Mouse (Mus musculus) hindbrain, embryonic 16.5 days (tissue): ENCODE data around the gene Tppp2. TPM values are rescaled to one million over a fixed set of nuclear protein-coding genes. Genes with fewer than 3 reads are reported as not detected.

Experiments used
- ATAC-seq: fragments of 200-750 bp; cut with Nextera tagmentation; 2 replicates; pipeline ENCODE4 v1.8.0; 2017; ENCODE audit warnings: moderate TSS enrichment, moderate library complexity
- H3K27ac ChIP-seq: fragments of 300-500 bp; sonication (generic); 2 replicates; pipeline ENCODE4 v1.5.1; 2014; ENCODE audit warnings: low read depth, mild to moderate bottlenecking, control low read depth, low read length, moderate library complexity
- H3K27me3 ChIP-seq: fragments of 300-500 bp; sonication (generic); replicated peaks from 2 replicates; pipeline ENCODE4 v1.6.1; 2014; ENCODE audit warnings: low read length; ENCODE audit not compliant: control insufficient read depth, insufficient read depth
- H3K36me3 ChIP-seq: fragments of 300-500 bp; sonication (generic); 2 replicates; pipeline ENCODE4 v1.6.1; 2014; ENCODE audit warnings: mild to moderate bottlenecking, low read length, moderate library complexity, mixed read lengths; ENCODE audit not compliant: control insufficient read depth, insufficient read depth
- H3K4me1 ChIP-seq: fragments of 300-500 bp; sonication (generic); 2 replicates; pipeline ENCODE4 v1.6.1; 2014; ENCODE audit warnings: low read depth, low read length; ENCODE audit not compliant: control insufficient read depth, insufficient read depth
- H3K4me2 ChIP-seq: fragments of 300-500 bp; sonication (generic); 2 replicates; pipeline ENCODE4 v1.6.1; 2014; ENCODE audit warnings: mild to moderate bottlenecking, low read length, control low read depth, moderate library complexity
- H3K4me3 ChIP-seq: fragments of 300-500 bp; sonication (generic); 2 replicates; pipeline ENCODE4 v1.5.1; 2014; ENCODE audit warnings: mild to moderate bottlenecking, low read length, control low read depth, moderate library complexity
- H3K9ac ChIP-seq: fragments of 300-500 bp; sonication (generic); 2 replicates; pipeline ENCODE4 v1.6.1; 2014; ENCODE audit warnings: low read depth, mild to moderate bottlenecking, control low read depth, low read length, moderate library complexity
- H3K9me3 ChIP-seq: fragments of 300-500 bp; sonication (generic); 2 replicates; pipeline ENCODE4 v1.6.1; 2014; ENCODE audit warnings: mild to moderate bottlenecking, low read length, moderate library complexity; ENCODE audit not compliant: control insufficient read depth
- WGBS: fragments of 180-500 bp; shearing (Covaris S2); extraction: QIAGEN DNeasy Blood & Tissue Kit; methylation state at CpG from one replicate; pipeline ENCODE4 v1.1.7; 2014; 5-methylcytosine and 5-hydroxymethylcytosine counted together
- polyA plus RNA-seq: library from polyadenylated mRNA; unstranded; fragments of >200 nt; fragmentation: Nextera tagmentation; extraction: Ambion mirVana; gene quantifications from 2 replicates; pipeline ENCODE4 v1.2.1, GENCODE M21; 2015

Tppp2 gene
- not detected in 2 replicates for polyA plus RNA-seq

DNA sequence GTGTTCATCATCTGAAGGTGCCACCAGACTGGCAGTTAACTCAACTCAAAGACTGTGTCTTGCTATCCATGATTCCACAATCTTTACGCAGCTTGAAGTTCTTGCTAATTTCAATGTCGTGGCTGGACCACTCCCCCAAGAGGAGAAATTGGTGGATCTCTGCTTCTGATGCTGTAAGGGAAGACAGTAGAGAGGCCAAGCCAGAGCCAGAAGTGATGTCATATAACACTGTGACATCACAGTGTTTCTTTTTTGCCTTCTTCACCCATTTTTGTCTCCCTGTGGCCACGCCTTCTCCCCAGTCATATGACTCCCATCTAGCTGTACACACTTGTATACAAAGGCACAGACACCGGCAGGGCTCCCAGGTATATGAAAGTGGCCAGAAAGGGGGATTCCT is at the start of gene Tppp2:
Tppp2 (plus strand) TSS at position 301 of the 400 bp plus-strand sequence.
- H3K27me3 ChIP-seq = no peaks in the 10 kb centered on the region
- no peak within 1 kb of the TSS for H3K4me2 ChIP-seq
- WGBS = 89% methylated on average over 4 of the region's 4 CpGs
- H3K9me3 ChIP-seq = no peaks in the 10 kb centered on the region
- ATAC-seq = no peak
- no peak within 1 kb of the TSS for H3K4me3 ChIP-seq
- H3K36me3 ChIP-seq = no peaks in the 10 kb centered on the region
- H3K27ac ChIP-seq = no peak within 1 kb of the TSS
- H3K4me1 ChIP-seq = peaks cover 6% of the 10 kb centered on the region
- H3K9ac ChIP-seq = no peak within 1 kb of the TSS

DNA sequence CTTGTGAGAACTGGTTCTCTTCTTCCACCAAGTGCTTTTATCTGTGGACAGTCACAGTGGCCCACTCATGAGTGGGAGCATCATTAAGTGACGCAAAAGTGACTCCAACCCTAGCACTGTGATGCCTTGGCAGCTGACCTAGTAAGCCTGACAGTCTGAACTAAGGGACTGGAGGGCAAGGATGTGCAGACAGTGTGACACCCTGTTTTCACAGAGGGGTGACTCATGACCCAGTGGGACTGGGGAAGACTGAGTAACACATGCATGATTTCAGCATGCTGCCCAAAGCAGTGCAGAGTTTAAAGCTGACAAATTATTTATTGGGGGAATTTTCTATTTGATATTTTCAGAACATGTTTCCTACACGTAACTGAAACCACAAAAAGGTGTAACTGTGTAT is 47.5 kb upstream of the Tppp2 start:
- Histone ChIP-seq H3K27me3 (no peaks in the 10 kb centered on the region), H3K9ac (no peak overlapping the region), H3K4me3 (no peak overlapping the region), H3K9me3 (no peaks in the 10 kb centered on the region), H3K27ac (no peak overlapping the region), H3K4me1 (no peaks in the 10 kb centered on the region), H3K4me2 (no peak overlapping the region), H3K36me3 (no peaks in the 10 kb centered on the region)
- WGBS = 89% methylated on average over 2 of the region's 2 CpGs
- ATAC-seq = no peak

GRCm38 (mm10) chr14:51871741-51872140 is 46.5 kb upstream of the Tppp2 start:
- H3K4me1 ChIP-seq = no peaks in the 10 kb centered on the region
- H3K4me3 ChIP-seq = no peak overlapping the region
- no peak overlapping the region for H3K4me2 ChIP-seq
- no peaks in the 10 kb centered on the region for H3K9me3 ChIP-seq
- no peak overlapping the region for H3K27ac ChIP-seq
- H3K9ac ChIP-seq = no peak overlapping the region
- H3K27me3 ChIP-seq = no peaks in the 10 kb centered on the region
- no peaks in the 10 kb centered on the region for H3K36me3 ChIP-seq
- no peak for ATAC-seq
- WGBS = 69% methylated on average over 9 of the region's 9 CpGs

- Histone ChIP-seq H3K4me3 (no peak overlapping the region), H3K27me3 (no peaks in the 10 kb centered on the region), H3K36me3 (no peaks in the 10 kb centered on the region), H3K4me2 (no peak overlapping the region), H3K9ac (no peak overlapping the region), H3K9me3 (no peaks in the 10 kb centered on the region), H3K4me1 (no peaks in the 10 kb centered on the region), H3K27ac (no peak overlapping the region)
- no peak for ATAC-seq
- 85% methylated on average over 3 of the region's 3 CpGs for WGBS
Measured at GRCm38 (mm10) chr14:51877517-51877916, 40.7 kb upstream of the Tppp2 start.

GRCm38 (mm10) chr14:51883527-51884030 is 34.6 kb upstream of the Tppp2 start:
- WGBS = under 1% methylated on average over 4 of the region's 4 CpGs
- ATAC-seq = peak; percentile 25

GRCm38 (mm10) chr14:51884031-51884544 is 34.1 kb upstream of the Tppp2 start:
- no peaks in the 10 kb centered on the region for H3K9me3 ChIP-seq
- 3% methylated on average over 14 of the region's 14 CpGs for WGBS
- peaks cover 12% of the 10 kb centered on the region for H3K36me3 ChIP-seq
- peak overlapping the region; percentile 75 for H3K9ac ChIP-seq
- H3K4me2 ChIP-seq = peak overlapping the region; percentile 75
- peak overlapping the region; percentile 83 for H3K27ac ChIP-seq
- no peak; the same call in none of the 2 replicates for ATAC-seq
- H3K4me1 ChIP-seq = peaks cover 12% of the 10 kb centered on the region
- H3K27me3 ChIP-seq = no peaks in the 10 kb centered on the region
- H3K4me3 ChIP-seq = peak overlapping the region; percentile 74

More at GRCm38 (mm10) chr14:51883527-51884030, 34.6 kb upstream of the Tppp2 start:
- Histone ChIP-seq H3K9ac (no peak overlapping the region), H3K9me3 (no peaks in the 10 kb centered on the region), H3K4me1 (peaks cover 12% of the 10 kb centered on the region), H3K4me2 (peak overlapping the region; percentile 75), H3K4me3 (peak overlapping the region; percentile 74), H3K36me3 (peaks cover 10% of the 10 kb centered on the region; the same call in 1 of the 2 replicates), H3K27ac (peak overlapping the region; percentile 83), H3K27me3 (no peaks in the 10 kb centered on the region)

DNA sequence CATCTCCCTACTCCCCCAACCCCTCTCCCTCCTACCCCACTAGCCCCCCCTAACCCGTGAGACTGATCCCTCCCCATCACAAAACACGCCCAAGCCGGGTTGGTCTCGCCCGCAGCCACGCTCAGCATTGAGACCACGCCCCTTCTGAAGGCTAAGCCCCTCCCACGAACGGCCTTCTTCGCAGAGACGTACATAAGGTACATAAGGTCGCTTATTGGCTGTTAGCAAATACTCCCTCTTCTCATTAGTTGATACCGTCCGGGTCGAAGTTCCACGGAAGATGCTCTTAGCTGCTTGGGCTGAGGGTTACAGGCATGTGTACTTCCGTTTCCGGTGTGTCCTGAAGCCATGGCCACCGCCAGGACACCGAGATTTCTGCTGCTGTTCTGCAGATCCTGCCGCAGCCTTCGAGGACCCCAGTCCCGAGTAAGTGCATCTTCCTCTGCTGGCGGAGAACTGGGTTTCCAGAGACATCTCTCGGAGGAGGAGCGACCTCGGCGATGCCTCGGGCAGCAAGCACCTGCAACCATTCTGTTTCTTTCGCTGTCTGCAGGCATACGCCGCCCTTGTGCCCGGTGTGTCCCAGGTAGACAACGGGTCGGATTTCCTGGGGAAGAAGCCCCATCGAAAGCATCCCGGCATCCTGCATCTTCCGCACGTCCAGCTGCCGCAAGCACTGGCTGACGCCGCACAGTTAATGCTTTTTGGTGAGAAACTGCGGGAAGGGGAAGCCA is 33.5 kb upstream of the Tppp2 start, which contains the start of gene Mettl17:
Mettl17 (plus strand) TSS at position 245 of the 734 bp plus-strand sequence.
- WGBS = under 1% methylated on average over 43 of the region's 43 CpGs

DNA sequence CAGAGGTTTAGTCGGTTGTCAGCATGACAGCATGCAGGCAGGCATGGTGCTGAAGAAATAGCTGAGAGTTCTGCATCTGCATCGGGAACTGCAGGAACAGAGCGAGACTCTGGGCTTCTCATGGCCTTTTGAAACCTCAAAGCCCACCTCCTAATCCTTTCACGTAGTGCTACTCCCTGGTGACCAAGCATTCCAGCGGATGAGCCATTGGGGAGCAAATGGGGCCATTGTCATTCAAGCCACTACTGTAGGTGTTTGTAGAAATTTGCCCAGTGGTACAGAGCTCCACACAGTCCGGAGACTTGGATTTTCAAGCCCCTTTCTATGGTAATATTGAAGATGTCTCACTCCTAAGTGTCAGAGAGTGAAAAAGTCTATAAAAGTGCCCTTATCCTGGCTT is 32.2 kb upstream of the Tppp2 start:
- H3K27me3 ChIP-seq = no peaks in the 10 kb centered on the region
- ATAC-seq = no peak
- H3K4me3 ChIP-seq = peak overlapping the region; percentile 74; the same call in 1 of the 2 replicates
- H3K27ac ChIP-seq = no peak overlapping the region
- H3K4me2 ChIP-seq = peak overlapping the region; percentile 75
- H3K4me1 ChIP-seq = peaks cover 12% of the 10 kb centered on the region
- no peak overlapping the region for H3K9ac ChIP-seq
- no peaks in the 10 kb centered on the region for H3K9me3 ChIP-seq
- 51% methylated on average over 6 of the region's 6 CpGs for WGBS
- H3K36me3 ChIP-seq = peaks cover 30% of the 10 kb centered on the region

More for the DNA sequence above, 33.5 kb upstream of the Tppp2 start, which contains the start of gene Mettl17:
- H3K36me3 ChIP-seq = peaks cover 18% of the 10 kb centered on the region
- peaks cover 12% of the 10 kb centered on the region for H3K4me1 ChIP-seq
- H3K4me3 ChIP-seq = peak within 1 kb of the TSS; percentile 74
- H3K9ac ChIP-seq = peak within 1 kb of the TSS; percentile 75
- peak within 1 kb of the TSS; percentile 83 for H3K27ac ChIP-seq
- H3K4me2 ChIP-seq = peak within 1 kb of the TSS; percentile 75
- H3K27me3 ChIP-seq = no peaks in the 10 kb centered on the region
- ATAC-seq = peak; percentile 99
- H3K9me3 ChIP-seq = no peaks in the 10 kb centered on the region

- 87% methylated on average over 6 of the region's 6 CpGs for WGBS
- peaks cover 12% of the 10 kb centered on the region for H3K4me1 ChIP-seq
- peaks cover 42% of the 10 kb centered on the region for H3K36me3 ChIP-seq
- H3K4me3 ChIP-seq = no peak overlapping the region
- no peaks in the 10 kb centered on the region for H3K9me3 ChIP-seq
- no peak for ATAC-seq
- H3K9ac ChIP-seq = no peak overlapping the region
- no peaks in the 10 kb centered on the region for H3K27me3 ChIP-seq
- H3K4me2 ChIP-seq = no peak overlapping the region
- H3K27ac ChIP-seq = no peak overlapping the region
Measured at GRCm38 (mm10) chr14:51889833-51890232, 28.4 kb upstream of the Tppp2 start.
